Mouse (Mus musculus) embryonic facial prominence, embryonic 15.5 days (tissue): ENCODE results near the gene Gm30191. TPM values are rescaled to one million over a fixed set of nuclear protein-coding genes. Genes with fewer than 3 reads are reported as not detected.
"Not testable (repeated sequence)": the region's sequence is repeated elsewhere in the genome, so short reads cannot be mapped to it uniquely, and the experiment has no call there.

Source experiments
- ATAC-seq: fragments of 200-750 bp; cut with Nextera tagmentation; 2 replicates; pipeline ENCODE4 v1.8.0; 2017; ENCODE audit warnings: low read depth, moderate TSS enrichment; ENCODE audit not compliant: insufficient number of reproducible peaks, low FRiP score, low TSS enrichment
- H3K27ac ChIP-seq: fragments of 300-500 bp; sonication (generic); replicated peaks from 2 replicates; pipeline ENCODE4 v1.5.1; 2015; ENCODE audit warnings: mild to moderate bottlenecking, inconsistent platforms
- H3K27me3 ChIP-seq: fragments of 300-500 bp; sonication (generic); 2 replicates; pipeline ENCODE4 v1.6.1; 2015; ENCODE audit warnings: inconsistent platforms
- H3K36me3 ChIP-seq: fragments of 300-500 bp; sonication (generic); 2 replicates; pipeline ENCODE4 v1.6.1; 2015; ENCODE audit warnings: mild to moderate bottlenecking, inconsistent platforms
- H3K4me1 ChIP-seq: fragments of 300-500 bp; sonication (generic); 2 replicates; pipeline ENCODE4 v1.6.1; 2015; ENCODE audit warnings: inconsistent platforms
- H3K4me2 ChIP-seq: fragments of 300-500 bp; sonication (generic); replicated peaks from 2 replicates; pipeline ENCODE4 v1.6.1; 2015; ENCODE audit warnings: mild to moderate bottlenecking, inconsistent platforms
- H3K4me3 ChIP-seq: fragments of 300-500 bp; sonication (generic); replicated peaks from 2 replicates; pipeline ENCODE4 v1.5.1; 2015; ENCODE audit warnings: mild to moderate bottlenecking, inconsistent platforms
- H3K9ac ChIP-seq: fragments of 300-500 bp; sonication (generic); 2 replicates; pipeline ENCODE4 v1.6.1; 2015; ENCODE audit warnings: inconsistent platforms
- H3K9me3 ChIP-seq: fragments of 300-500 bp; sonication (generic); replicated peaks from 2 replicates; pipeline ENCODE4 v1.6.1; 2016; ENCODE audit warnings: inconsistent platforms
- WGBS: fragments of 180-500 bp; shearing (Covaris S2); methylation state at CpG from one replicate; pipeline ENCODE4 v1.1.7; 2015; 5-methylcytosine and 5-hydroxymethylcytosine counted together
- polyA plus RNA-seq: library from polyadenylated mRNA; unstranded; fragments of >200 nt; fragmentation: Nextera tagmentation; extraction: Ambion mirVana; gene quantifications from 2 replicates; pipeline ENCODE4 v1.2.1, GENCODE M21; 2015

The Gm30191 gene
- polyA plus RNA-seq, 1 experiment from 2014 or later = not detected

DNA sequence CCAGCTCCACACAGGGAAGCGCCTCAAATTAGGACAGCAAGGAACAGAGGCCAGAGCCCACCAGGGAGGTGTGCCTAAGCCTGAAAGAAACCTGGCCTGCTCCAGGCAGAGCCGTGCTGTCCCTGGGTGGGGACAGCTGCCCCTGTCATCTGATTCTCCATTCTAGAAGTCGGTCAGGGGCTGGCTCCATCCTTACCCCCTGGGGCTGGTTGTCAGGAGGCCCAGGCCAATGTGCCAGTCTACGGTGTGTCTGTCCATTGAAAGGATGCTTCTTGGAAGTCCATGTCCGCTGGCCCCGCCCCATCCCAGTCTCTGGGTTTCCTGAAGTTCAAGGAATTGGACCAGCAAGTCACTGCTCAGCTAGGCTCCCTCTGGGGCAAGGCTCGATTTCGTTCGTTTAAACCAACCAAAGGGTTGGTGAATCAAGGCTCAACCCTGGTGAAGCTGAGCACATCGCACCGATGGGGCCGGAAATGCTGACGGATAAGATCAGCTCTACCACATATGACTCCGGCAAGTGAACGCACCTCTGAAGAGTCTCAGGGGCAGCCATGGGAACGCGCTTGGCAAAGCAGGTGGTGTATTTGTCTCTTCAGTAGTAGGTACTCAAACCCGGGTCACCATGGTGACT lies 46.4 kb downstream of the Gm30191 start:
- Histone ChIP-seq H3K27ac (no peak overlapping the region), H3K27me3 (peaks cover 10% of the 10 kb centered on the region; the same call in 1 of the 2 replicates), H3K4me1 (peaks cover 12% of the 10 kb centered on the region), H3K4me2 (no peak overlapping the region), H3K36me3 (no peaks in the 10 kb centered on the region), H3K9me3 (no peaks in the 10 kb centered on the region), H3K4me3 (no peak overlapping the region), H3K9ac (no peak overlapping the region)
- peak; percentile 49; the same call in 1 of the 2 replicates for ATAC-seq
- WGBS = 68% methylated on average over 18 of the region's 18 CpGs

- ATAC-seq = peak; percentile 44; the same call in 1 of the 2 replicates
- Histone ChIP-seq H3K27ac (no peak overlapping the region), H3K4me2 (no peak overlapping the region), H3K27me3 (peaks cover 10% of the 10 kb centered on the region; the same call in 1 of the 2 replicates), H3K36me3 (no peaks in the 10 kb centered on the region), H3K9me3 (no peaks in the 10 kb centered on the region), H3K4me1 (0 out of 2 replicates have a peak, but pooled peaks cover 6% of the 10 kb centered on the region), H3K4me3 (no peak overlapping the region), H3K9ac (no peak overlapping the region)
- 68% methylated on average over 9 of the region's 9 CpGs for WGBS
These were observed 47.0 kb downstream of the Gm30191 start for GRCm38 (mm10) chr4:134293692-134294163.

- H3K4me3 ChIP-seq, H3K36me3 ChIP-seq, H3K9ac ChIP-seq, H3K27ac ChIP-seq, H3K4me1 ChIP-seq, H3K9me3 ChIP-seq, H3K4me2 ChIP-seq, ATAC-seq: not testable (repeated sequence)
- 89% methylated on average over 4 of the region's 4 CpGs for whole genome bisulfite sequencing
- peaks cover 10% of the 10 kb centered on the region; the same call in 1 of the 2 replicates for H3K27me3 ChIP-seq
These were observed 49.4 kb downstream of the Gm30191 start for GRCm38 (mm10) chr4:134296096-134296495.

- Histone ChIP-seq H3K27me3 (peaks cover 10% of the 10 kb centered on the region; the same call in 1 of the 2 replicates), H3K36me3 (no peaks in the 10 kb centered on the region), H3K27ac (no peak overlapping the region), H3K4me1 (peaks cover 3% of the 10 kb centered on the region; the same call in 1 of the 2 replicates), H3K9me3 (no peaks in the 10 kb centered on the region), H3K4me3 (no peak overlapping the region), H3K9ac (no peak overlapping the region), H3K4me2 (no peak overlapping the region)
- no peak for ATAC-seq
- 89% methylated on average over 4 of the region's 4 CpGs for WGBS
These were observed 49.8 kb downstream of the Gm30191 start for GRCm38 (mm10) chr4:134296523-134296922.

DNA sequence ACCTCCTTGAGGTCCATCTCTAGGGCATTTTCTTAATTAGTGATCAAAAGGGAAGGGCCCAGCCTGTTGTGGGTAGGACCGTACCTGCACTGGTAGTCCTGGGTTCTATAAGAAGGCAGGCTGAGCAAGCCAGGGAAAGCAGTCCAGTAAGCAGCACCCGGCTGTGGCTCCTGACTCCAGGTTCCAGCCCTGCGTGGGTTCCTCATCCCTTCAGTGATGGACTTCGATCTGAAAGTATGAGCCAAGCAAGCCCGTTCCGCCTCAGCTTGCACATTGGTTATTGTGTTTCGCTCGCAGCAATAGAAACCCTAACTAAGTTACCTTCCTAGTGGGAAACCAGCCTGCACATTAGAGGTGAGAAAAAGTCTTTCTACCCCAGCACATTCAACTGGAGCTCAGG lies 50.6 kb downstream of the Gm30191 start:
- ATAC-seq = no peak
- Histone ChIP-seq H3K4me2 (no peak overlapping the region), H3K27ac (no peak overlapping the region), H3K36me3 (no peaks in the 10 kb centered on the region), H3K9ac (no peak overlapping the region), H3K9me3 (no peaks in the 10 kb centered on the region), H3K27me3 (peaks cover 10% of the 10 kb centered on the region; the same call in 1 of the 2 replicates), H3K4me3 (no peak overlapping the region), H3K4me1 (peaks cover 3% of the 10 kb centered on the region)
- WGBS = 87% methylated on average over 8 of the region's 8 CpGs

DNA sequence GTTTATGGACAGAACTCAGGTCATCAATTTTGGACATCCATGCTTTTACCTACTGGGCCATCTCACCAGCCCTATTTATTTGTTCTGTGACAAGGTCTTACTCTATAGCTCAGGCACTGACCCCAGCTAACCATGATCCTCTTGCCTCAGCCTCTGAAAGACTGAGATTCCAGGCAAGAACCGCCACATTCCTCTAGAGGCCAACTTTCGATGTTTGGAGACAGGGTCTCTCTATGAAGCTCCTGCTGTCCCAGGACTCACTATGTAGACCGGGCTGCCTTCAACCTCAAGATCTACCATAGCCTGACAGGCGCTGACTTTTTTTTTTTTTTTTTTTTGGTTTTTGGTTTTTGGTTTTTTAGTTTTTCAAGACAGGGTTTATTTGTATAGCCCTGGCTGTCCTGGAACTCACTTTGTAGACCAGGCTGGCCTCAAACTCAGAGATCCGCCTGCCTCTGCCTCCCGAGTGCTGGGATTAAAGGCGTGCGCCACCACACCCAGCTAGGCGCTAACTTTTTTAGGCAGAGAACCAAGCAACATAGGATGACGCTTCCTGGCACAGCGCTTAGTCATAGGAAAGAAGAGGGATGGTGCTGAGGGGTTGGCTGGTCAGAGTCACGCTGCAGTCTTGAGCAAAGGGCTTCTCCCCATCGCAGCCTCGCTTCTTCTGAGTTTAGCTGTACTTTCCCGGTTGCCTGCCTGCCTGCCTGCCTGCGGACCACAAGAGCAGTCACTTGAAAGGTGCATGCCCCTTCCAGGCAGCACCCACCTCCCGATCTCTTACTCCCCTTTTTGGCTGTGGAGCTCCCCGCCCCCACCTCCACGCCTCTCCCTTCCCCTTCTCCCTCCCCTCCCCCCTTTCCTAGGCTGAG lies 52.1 kb downstream of the Gm30191 start:
- 71% methylated on average over 19 of the region's 19 CpGs for whole genome bisulfite sequencing
- Histone ChIP-seq H3K36me3 (no peaks in the 10 kb centered on the region), H3K9me3 (no peaks in the 10 kb centered on the region), H3K27ac (no peak overlapping the region), H3K4me2 (no peak overlapping the region), H3K4me1 (peaks cover 3% of the 10 kb centered on the region), H3K9ac (no peak overlapping the region), H3K4me3 (no peak overlapping the region), H3K27me3 (no peaks in the 10 kb centered on the region)
- ATAC-seq = no peak

- H3K4me3 ChIP-seq = no peak overlapping the region
- no peak overlapping the region for H3K4me2 ChIP-seq
- H3K27ac ChIP-seq = no peak overlapping the region
- H3K9me3 ChIP-seq = no peaks in the 10 kb centered on the region
- WGBS = 48% methylated on average over 4 of the region's 4 CpGs
- H3K36me3 ChIP-seq = no peaks in the 10 kb centered on the region
- H3K9ac ChIP-seq = no peak overlapping the region
- no peaks in the 10 kb centered on the region for H3K27me3 ChIP-seq
- no peak for ATAC-seq
- peaks cover 3% of the 10 kb centered on the region for H3K4me1 ChIP-seq
These were observed 52.7 kb downstream of the Gm30191 start for GRCm38 (mm10) chr4:134299498-134299810.

Other genes with a start within 250 kb of the Gm30191 start
- gene Dhdds, start 246.0 kb upstream of the Gm30191 start, polyA plus RNA-seq = 44.2 and 44.5 TPM in 2 replicates
- not detected in 2 replicates for gene Lin28a, start 228.1 kb upstream of the Gm30191 start, polyA plus RNA-seq
- not detected in 2 replicates for gene Zfp683, start 193.1 kb upstream of the Gm30191 start, polyA plus RNA-seq
- gene Crybg2, start 186.1 kb upstream of the Gm30191 start, polyA plus RNA-seq = 12.4 and 16.7 TPM in 2 replicates
- gene Cd52, start 151.9 kb upstream of the Gm30191 start, polyA plus RNA-seq = 17.1 and 17.9 TPM in 2 replicates
- 16.9 and 23.7 TPM in 2 replicates for gene Ubxn11, start 144.4 kb upstream of the Gm30191 start, polyA plus RNA-seq
- gene Sh3bgrl3, start 118.1 kb upstream of the Gm30191 start, polyA plus RNA-seq = 470 and 490 TPM in 2 replicates
- 37.4 and 41.8 TPM in 2 replicates for gene Cep85, start 59.8 kb upstream of the Gm30191 start, polyA plus RNA-seq
- gene Gm7534, start 43.9 kb upstream of the Gm30191 start, polyA plus RNA-seq = 0.07 and 0.20 TPM in 2 replicates
- 0.19 TPM in 1 of 2 replicates, not detected in the other for gene Catsper4, start 19.6 kb upstream of the Gm30191 start, polyA plus RNA-seq
- gene Cnksr1, start 8.5 kb upstream of the Gm30191 start, polyA plus RNA-seq = 6.1 and 6.7 TPM in 2 replicates
- 0.30 and 0.33 TPM in 2 replicates for gene E130218I03Rik, start 3.3 kb upstream of the Gm30191 start, polyA plus RNA-seq
- gene Zfp593, start 1.3 kb upstream of the Gm30191 start, polyA plus RNA-seq = 16.8 and 17.2 TPM in 2 replicates
- 6.7 and 6.8 TPM in 2 replicates for gene Grrp1, start 7.2 kb downstream of the Gm30191 start, polyA plus RNA-seq
- 17.6 and 19.5 TPM in 2 replicates for gene Pdik1l, start 41.0 kb downstream of the Gm30191 start, polyA plus RNA-seq
- 6.3 and 9.4 TPM in 2 replicates for gene Trim63, start 68.2 kb downstream of the Gm30191 start, polyA plus RNA-seq
- 1.6 and 2.3 TPM in 2 replicates for gene Slc30a2, start 96.2 kb downstream of the Gm30191 start, polyA plus RNA-seq
- 4.1 and 4.5 TPM in 2 replicates for gene Extl1, start 136.9 kb downstream of the Gm30191 start, polyA plus RNA-seq
- gene Pafah2, start 149.4 kb downstream of the Gm30191 start, polyA plus RNA-seq = 15.7 and 17.7 TPM in 2 replicates
- gene Stmn1, start 221.4 kb downstream of the Gm30191 start, polyA plus RNA-seq = 1,403 and 1,438 TPM in 2 replicates
- gene Paqr7, start 249.8 kb downstream of the Gm30191 start, polyA plus RNA-seq = 5.7 and 7.2 TPM in 2 replicates